Mouse (Mus musculus) embryonic fibroblast, embryonic 13.5 days (primary cell): ENCODE results near the gene Rreb1.

ENCODE experiments used
- CTCF ChIP-seq: IDR thresholded peaks from 2 replicates; pipeline ENCODE4 v1.5.1; 2011; ENCODE audit warnings: mild to moderate bottlenecking, control low read depth, low read length, moderate library complexity, borderline replicate concordance; ENCODE audit not compliant: insufficient read depth
- POLR2A ChIP-seq: IDR thresholded peaks from 2 replicates; pipeline ENCODE4 v1.6.1; 2011; ENCODE audit warnings: low read depth, mild to moderate bottlenecking, control low read depth, low read length, moderate library complexity

DNA sequence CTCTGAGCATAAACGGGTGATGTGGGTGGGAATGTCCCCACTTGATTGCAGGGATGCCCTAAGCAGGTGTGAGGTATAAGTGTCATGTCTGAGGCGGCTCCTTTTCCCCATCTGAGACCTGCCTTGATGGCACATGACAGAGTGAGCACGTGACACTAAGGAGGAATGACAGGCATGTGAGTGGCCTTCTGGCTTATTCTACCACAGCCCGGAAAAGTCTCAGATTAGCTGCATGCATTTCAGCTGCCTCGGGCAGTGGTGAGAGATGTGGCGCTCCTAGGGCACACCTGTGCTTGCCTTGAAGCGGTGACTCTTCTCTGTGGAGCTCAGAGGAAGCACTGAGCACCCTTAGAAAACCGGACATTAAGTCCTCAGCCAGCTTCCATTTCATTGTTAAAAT, 167.2 kb downstream of the Rreb1 start:
- TF ChIP-seq CTCF (no peak), POLR2A (no peak)
